Comparison of ENCODE assay signal across 23 mouse cellular contexts in genomic region chr14:32341823-32342222, GRCm38 (mm10). TPM values are rescaled to one million over a fixed set of nuclear protein-coding genes. Genes with fewer than 3 reads are reported as not detected.
"Had no signal": no experiment of that assay in that cellular context is flagged by ENCODE, and none has a peak within 500 bp of the region (broad histone marks: within the 10 kb centered on the region; RNA-seq: fewer than 3 reads in every experiment).

No protein-coding gene starts in this region.

- H3K4me2 ChIP-seq: neural tube, embryonic 13.5 days; neural tube, embryonic 15.5 days; stomach, embryonic 15.5 days had no signal

- H3K4me1 ChIP-seq: neural tube, embryonic 13.5 days; stomach, embryonic 15.5 days had no signal

- H3K9ac ChIP-seq: neural tube, embryonic 13.5 days; neural tube, embryonic 15.5 days; stomach, embryonic 15.5 days had no signal

- DNase-seq: retina, postnatal 1 day; right cerebral cortex, adult 18-20 months; right cerebral cortex, postnatal 14 days; right cerebral cortex, postnatal 25 days; right cerebral cortex, postnatal 4 days; spleen, adult 18-20 months; thymus, adult 18-20 months; thymus, adult 2 months; thymus, postnatal 14 days; thymus, postnatal 25 days; thymus, postnatal 36 days; thymus, postnatal 4 days had no signal

- H3K27ac ChIP-seq: neural tube, embryonic 13.5 days; neural tube, embryonic 15.5 days; stomach, embryonic 15.5 days; stomach, postnatal 0 days had no signal

- H3K36me3 ChIP-seq: stomach, embryonic 15.5 days had no signal

- H3K4me3 ChIP-seq: neural tube, embryonic 13.5 days; neural tube, embryonic 15.5 days; stomach, embryonic 15.5 days had no signal

- H3K27me3 ChIP-seq: neural tube, embryonic 13.5 days; neural tube, embryonic 15.5 days; stomach, embryonic 15.5 days had no signal

- H3K9me3 ChIP-seq: neural tube, embryonic 13.5 days; neural tube, embryonic 15.5 days; stomach, embryonic 15.5 days had no signal

RNA-seq across cellular contexts. Expression of gene Ogdhl, which starts 20.0 kb away (rescaled TPM):
- total RNA-seq: neutrophil, adult 5-6 weeks had no signal

RNA-seq across cellular contexts. Expression of gene 1700024G13Rik, which starts 46.4 kb away (rescaled TPM):
- total RNA-seq: neutrophil, adult 5-6 weeks had no signal
- polyA plus RNA-seq: neural tube, embryonic 14.5 days; neural tube, embryonic 15.5 days; small intestine, adult 2 months; spleen, adult 2 months; stomach, embryonic 14.5 days; stomach, embryonic 16.5 days; stomach, postnatal 0 days; thymus, adult 2 months; urinary bladder, adult 2 months had no signal
